Mouse (Mus musculus): ENCODE measurements around the gene Samd13. TPM values are rescaled to one million over a fixed set of nuclear protein-coding genes. Genes with fewer than 3 reads are reported as not detected.

Samd13 gene
- polyA plus RNA-seq, 1 experiment from 2014 or later, result 1.3 TPM

DNA sequence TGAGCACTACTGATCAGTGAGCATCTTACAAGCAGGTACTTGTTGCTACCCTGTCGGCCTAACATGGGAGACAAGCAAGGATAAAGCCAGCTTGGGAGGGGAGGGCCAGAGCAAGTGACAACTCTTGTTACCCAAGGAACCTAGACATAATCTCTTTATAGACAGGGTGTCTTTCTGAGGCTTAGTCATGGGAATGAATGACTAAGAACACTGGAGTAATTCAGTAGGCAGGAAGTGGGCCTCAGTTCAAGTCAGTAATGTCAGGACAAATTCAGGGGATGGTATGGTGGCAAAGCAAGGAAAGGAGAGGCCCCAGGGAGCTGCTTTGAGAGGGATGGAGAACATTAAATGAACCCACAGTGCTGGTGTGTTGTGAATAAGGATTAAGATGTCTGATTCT, 23.7 kb upstream of the Samd13 start:
- DNase-seq (ENCODE audit: low spot score) (no peak), ATAC-seq (ENCODE audit: insufficient number of reproducible peaks, low FRiP score, low TSS enrichment, low read depth) (no peak)
- no peaks in the 10 kb centered on the region for H3K36me3 ChIP-seq (ENCODE audit: control insufficient read depth, insufficient read depth, low read length)
- WGBS, result 92% methylated on average over 1 of the region's 1 CpGs
- H3K4me2 ChIP-seq (ENCODE audit: low read depth, severe bottlenecking), result no peak overlapping the region
- no peaks in the 10 kb centered on the region for H3K9me3 ChIP-seq (ENCODE audit: control insufficient read depth, low read length)
- H3K27me3 ChIP-seq (ENCODE audit: control insufficient read depth, insufficient read depth, low read length), result no peaks in the 10 kb centered on the region
- no peak overlapping the region for H3K4me3 ChIP-seq (ENCODE audit: low read depth, low read length)
- no peak overlapping the region for H3K9ac ChIP-seq (ENCODE audit: low read length)
- no peak overlapping the region for H3K27ac ChIP-seq (replicated peaks; ENCODE audit: low read depth, low read length)
- no peaks in the 10 kb centered on the region for H3K4me1 ChIP-seq (ENCODE audit: control insufficient read depth, insufficient read depth, low read length)

DNA sequence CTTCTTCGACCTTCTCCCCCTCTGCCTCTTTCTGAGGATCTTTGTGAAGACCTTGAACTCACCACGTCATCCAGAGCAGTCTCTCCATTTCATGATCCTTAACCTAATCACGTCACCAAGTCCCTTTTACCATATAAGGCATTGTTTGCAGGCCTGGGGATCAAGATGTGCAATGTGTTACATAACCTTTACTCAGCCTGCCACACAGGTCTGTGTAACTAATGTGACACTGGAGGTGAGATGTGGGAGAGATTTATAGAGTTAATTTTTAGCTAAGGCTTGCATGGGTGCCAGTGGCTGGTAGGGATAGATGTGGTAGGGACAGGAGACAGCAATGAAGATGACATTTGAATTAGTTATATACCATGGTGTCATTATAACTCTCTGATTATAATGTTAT, 23.0 kb upstream of the Samd13 start:
- no peak overlapping the region for H3K4me3 ChIP-seq (ENCODE audit: low read depth, low read length)
- no peak overlapping the region for H3K9ac ChIP-seq (ENCODE audit: low read length)
- no peaks in the 10 kb centered on the region for H3K9me3 ChIP-seq (ENCODE audit: control insufficient read depth, low read length)
- H3K36me3 ChIP-seq (ENCODE audit: control insufficient read depth, insufficient read depth, low read length), result no peaks in the 10 kb centered on the region
- WGBS, result 73% methylated on average over 3 of the region's 3 CpGs
- no peaks in the 10 kb centered on the region for H3K4me1 ChIP-seq (ENCODE audit: control insufficient read depth, insufficient read depth, low read length)
- no peak for DNase-seq (ENCODE audit: low spot score)
- ATAC-seq (ENCODE audit: insufficient number of reproducible peaks, low FRiP score, low TSS enrichment, low read depth), result no peak
- no peak overlapping the region for H3K27ac ChIP-seq (replicated peaks; ENCODE audit: low read depth, low read length)
- H3K27me3 ChIP-seq (ENCODE audit: control insufficient read depth, insufficient read depth, low read length), result no peaks in the 10 kb centered on the region
- no peak overlapping the region for H3K4me2 ChIP-seq (ENCODE audit: low read depth, severe bottlenecking)

DNA sequence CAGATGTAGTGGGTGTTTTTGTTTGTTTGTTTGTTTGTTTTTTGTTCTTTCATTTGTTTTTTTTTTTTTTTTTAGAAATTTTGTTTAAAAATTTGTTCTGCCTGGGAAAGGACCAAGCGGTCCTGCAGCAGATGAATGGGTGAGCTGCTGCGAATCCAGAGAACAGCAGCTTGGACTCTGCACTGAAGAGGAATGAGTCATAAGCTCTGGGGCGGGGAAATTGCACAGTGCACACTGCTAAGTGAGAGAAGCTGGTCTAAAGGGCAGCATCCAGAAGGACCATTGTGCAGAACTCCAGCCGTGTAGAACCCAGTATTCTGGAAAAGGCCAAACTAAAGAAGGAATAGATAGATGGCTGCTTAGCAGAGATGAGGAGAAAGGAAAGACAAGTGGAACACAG, 18.7 kb upstream of the Samd13 start:
- ATAC-seq (ENCODE audit: insufficient number of reproducible peaks, low FRiP score, low TSS enrichment, low read depth), result no peak
- 86% methylated on average over 4 of the region's 4 CpGs for WGBS

DNA sequence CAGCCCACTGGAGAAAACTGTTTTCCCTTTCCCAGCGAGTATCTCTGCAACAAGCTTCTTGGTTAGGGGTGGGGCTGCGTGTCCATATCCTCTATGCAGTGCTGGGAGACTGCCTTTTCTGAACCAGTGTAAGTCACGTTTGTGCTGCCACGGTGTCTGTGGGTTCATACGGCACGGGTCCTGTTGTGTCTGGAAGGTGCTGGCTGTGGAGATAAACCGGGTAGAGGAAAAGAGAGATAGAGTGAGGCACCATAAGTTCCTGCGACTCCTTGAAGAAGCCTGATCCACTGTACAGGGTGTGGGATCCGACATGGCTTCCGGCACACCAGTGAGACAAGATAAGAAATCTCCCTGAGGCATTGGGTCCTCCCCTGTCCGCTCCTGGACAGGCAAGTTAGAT, 14.7 kb upstream of the Samd13 start:
- H3K4me2 ChIP-seq (ENCODE audit: low read depth, severe bottlenecking), result no peak overlapping the region
- H3K4me3 ChIP-seq (ENCODE audit: low read depth, low read length), result no peak overlapping the region
- H3K9ac ChIP-seq (ENCODE audit: low read length), result no peak overlapping the region
- H3K4me1 ChIP-seq (ENCODE audit: control insufficient read depth, insufficient read depth, low read length), result no peaks in the 10 kb centered on the region
- H3K36me3 ChIP-seq (ENCODE audit: control insufficient read depth, insufficient read depth, low read length), result no peaks in the 10 kb centered on the region
- no peak overlapping the region for H3K27ac ChIP-seq (replicated peaks; ENCODE audit: low read depth, low read length)
- H3K27me3 ChIP-seq (ENCODE audit: control insufficient read depth, insufficient read depth, low read length), result no peaks in the 10 kb centered on the region
- 88% methylated on average over 11 of the region's 11 CpGs for WGBS
- H3K9me3 ChIP-seq (ENCODE audit: control insufficient read depth, low read length), result no peaks in the 10 kb centered on the region
- ATAC-seq (ENCODE audit: insufficient number of reproducible peaks, low FRiP score, low TSS enrichment, low read depth), result no peak
- no peak for DNase-seq (ENCODE audit: low spot score)

More for the DNA sequence above, 18.7 kb upstream of the Samd13 start:
- DNase-seq (ENCODE audit: low spot score), result no peak
- H3K4me3 ChIP-seq (ENCODE audit: low read depth, low read length), result no peak overlapping the region
- H3K9me3 ChIP-seq (ENCODE audit: control insufficient read depth, low read length), result no peaks in the 10 kb centered on the region
- H3K9ac ChIP-seq (ENCODE audit: low read length), result no peak overlapping the region
- no peaks in the 10 kb centered on the region for H3K27me3 ChIP-seq (ENCODE audit: control insufficient read depth, insufficient read depth, low read length)
- H3K36me3 ChIP-seq (ENCODE audit: control insufficient read depth, insufficient read depth, low read length), result no peaks in the 10 kb centered on the region
- H3K4me1 ChIP-seq (ENCODE audit: control insufficient read depth, insufficient read depth, low read length), result no peaks in the 10 kb centered on the region
- H3K27ac ChIP-seq (replicated peaks; ENCODE audit: low read depth, low read length), result no peak overlapping the region
- H3K4me2 ChIP-seq (ENCODE audit: low read depth, severe bottlenecking), result no peak overlapping the region

DNA sequence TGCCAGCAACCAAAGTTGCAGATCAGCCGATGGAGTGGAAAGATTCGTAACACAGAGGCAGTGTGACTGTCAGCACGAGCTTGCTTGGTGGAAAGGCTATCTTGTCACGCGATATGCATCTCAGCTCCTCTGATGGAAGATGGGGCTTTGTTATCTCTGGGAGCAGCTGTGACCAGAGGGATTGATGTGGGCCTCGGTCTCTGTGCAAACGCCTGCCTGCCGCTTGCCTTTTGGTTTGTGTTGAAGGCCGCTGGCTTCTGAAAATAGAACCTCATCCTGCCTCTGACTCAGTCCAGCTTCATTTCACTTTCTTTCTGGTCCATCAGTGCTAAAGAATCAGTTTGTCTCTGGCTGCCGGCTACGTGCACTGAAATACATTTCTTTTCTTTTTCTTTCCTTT, 13.6 kb upstream of the Samd13 start:
- Histone ChIP-seq H3K27ac (replicated peaks; ENCODE audit: low read depth, low read length) (no peak overlapping the region), H3K9me3 (ENCODE audit: control insufficient read depth, low read length) (no peaks in the 10 kb centered on the region), H3K36me3 (ENCODE audit: control insufficient read depth, insufficient read depth, low read length) (no peaks in the 10 kb centered on the region), H3K4me2 (ENCODE audit: low read depth, severe bottlenecking) (no peak overlapping the region), H3K4me3 (ENCODE audit: low read depth, low read length) (no peak overlapping the region), H3K4me1 (ENCODE audit: control insufficient read depth, insufficient read depth, low read length) (no peaks in the 10 kb centered on the region), H3K27me3 (ENCODE audit: control insufficient read depth, insufficient read depth, low read length) (no peaks in the 10 kb centered on the region), H3K9ac (ENCODE audit: low read length) (no peak overlapping the region)
- 67% methylated on average over 11 of the region's 11 CpGs for WGBS
- ATAC-seq (ENCODE audit: insufficient number of reproducible peaks, low FRiP score, low TSS enrichment, low read depth) (no peak), DNase-seq (ENCODE audit: low spot score) (no peak)

DNA sequence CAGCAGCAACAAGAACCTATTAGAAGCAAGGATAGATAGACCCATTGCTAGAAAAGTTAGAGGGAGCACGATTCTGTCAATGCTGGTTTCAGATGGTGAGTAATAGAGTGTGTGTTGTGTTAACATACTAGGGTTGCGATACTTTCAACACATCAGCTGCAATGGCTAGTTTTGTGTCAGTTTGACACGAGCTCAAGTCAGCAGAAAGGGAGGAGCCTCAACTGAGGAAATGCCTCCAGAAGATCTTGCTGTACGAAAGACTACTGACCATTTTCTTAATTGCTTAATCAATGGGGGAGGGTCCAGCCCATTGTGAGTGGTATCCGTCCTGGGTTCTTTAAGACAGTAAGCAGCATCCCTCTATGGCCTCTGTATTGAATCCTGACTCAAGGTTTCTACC, 7.2 kb upstream of the Samd13 start:
- Histone ChIP-seq H3K9me3 (ENCODE audit: control insufficient read depth, low read length) (no peaks in the 10 kb centered on the region), H3K4me3 (ENCODE audit: low read depth, low read length) (no peak overlapping the region), H3K27me3 (ENCODE audit: control insufficient read depth, insufficient read depth, low read length) (no peaks in the 10 kb centered on the region), H3K27ac (replicated peaks; ENCODE audit: low read depth, low read length) (no peak overlapping the region), H3K4me2 (ENCODE audit: low read depth, severe bottlenecking) (no peak overlapping the region), H3K9ac (ENCODE audit: low read length) (no peak overlapping the region), H3K36me3 (ENCODE audit: control insufficient read depth, insufficient read depth, low read length) (no peaks in the 10 kb centered on the region), H3K4me1 (ENCODE audit: control insufficient read depth, insufficient read depth, low read length) (no peaks in the 10 kb centered on the region)
- DNase-seq (ENCODE audit: low spot score) (no peak), ATAC-seq (ENCODE audit: insufficient number of reproducible peaks, low FRiP score, low TSS enrichment, low read depth) (no peak)
- WGBS, result 82% methylated on average over 5 of the region's 5 CpGs

DNA sequence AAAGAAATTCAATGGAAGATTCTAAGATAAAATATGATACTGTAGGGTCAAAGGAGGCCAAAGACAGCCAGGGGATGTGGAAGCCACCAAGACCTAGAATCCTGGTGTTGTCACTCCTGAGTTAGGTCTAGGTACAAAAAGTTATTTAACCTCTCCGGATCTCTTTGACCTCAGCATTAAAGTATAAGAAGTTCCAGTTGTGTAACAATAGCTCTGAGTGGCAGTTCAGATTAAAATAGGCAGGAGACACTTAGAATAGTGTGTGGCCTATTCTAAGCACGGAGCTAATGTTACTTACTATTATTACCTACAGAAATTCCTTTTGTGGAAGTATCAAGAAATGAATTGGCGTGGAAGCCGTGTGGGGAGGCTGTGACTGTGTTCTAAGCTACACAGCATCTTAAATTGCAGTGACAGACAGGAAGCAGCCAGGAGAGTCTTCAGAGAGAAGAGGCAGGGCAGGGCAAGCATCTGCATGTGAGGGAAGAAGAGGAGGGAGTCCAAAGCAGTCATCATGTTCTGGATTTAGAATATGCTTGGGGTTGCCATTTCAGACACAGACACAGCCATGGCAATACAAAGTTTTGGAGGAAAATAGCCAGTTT, 1.8 kb upstream of the Samd13 start:
- ATAC-seq (ENCODE audit: insufficient number of reproducible peaks, low FRiP score, low TSS enrichment, low read depth), result no peak
- WGBS, result 83% methylated on average over 4 of the region's 4 CpGs
- H3K4me1 ChIP-seq (ENCODE audit: control insufficient read depth, insufficient read depth, low read length), result no peaks in the 10 kb centered on the region
- H3K4me2 ChIP-seq (ENCODE audit: low read depth, severe bottlenecking), result no peak overlapping the region
- H3K27me3 ChIP-seq (ENCODE audit: control insufficient read depth, insufficient read depth, low read length), result no peaks in the 10 kb centered on the region
- H3K36me3 ChIP-seq (ENCODE audit: control insufficient read depth, insufficient read depth, low read length), result no peaks in the 10 kb centered on the region
- no peak overlapping the region for H3K27ac ChIP-seq (replicated peaks; ENCODE audit: low read depth, low read length)
- DNase-seq (ENCODE audit: low spot score), result no peak
- H3K9me3 ChIP-seq (ENCODE audit: control insufficient read depth, low read length), result no peaks in the 10 kb centered on the region
- no peak overlapping the region for H3K4me3 ChIP-seq (ENCODE audit: low read depth, low read length)
- H3K9ac ChIP-seq (ENCODE audit: low read length), result no peak overlapping the region

DNA sequence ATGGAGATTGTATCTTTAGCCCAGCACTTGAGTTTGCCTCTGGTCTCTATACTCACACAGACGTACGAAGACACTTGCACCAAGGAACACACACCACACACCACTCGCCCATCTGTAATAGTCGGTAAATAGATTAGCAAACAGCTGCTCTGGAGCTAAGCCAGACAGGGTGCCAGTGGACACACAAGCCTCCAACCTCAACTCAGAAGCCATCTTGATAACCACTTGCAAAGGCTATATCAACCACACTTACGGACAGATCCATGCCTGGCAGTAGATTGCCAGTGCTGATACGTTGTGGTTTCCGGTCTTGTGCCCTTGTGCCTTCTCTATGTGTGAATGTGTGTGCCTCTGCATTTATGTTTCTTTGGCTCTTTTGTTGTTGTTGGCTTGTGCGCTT, 1.0 kb upstream of the Samd13 start:
- DNase-seq (ENCODE audit: low spot score) (no peak), ATAC-seq (ENCODE audit: insufficient number of reproducible peaks, low FRiP score, low TSS enrichment, low read depth) (no peak)
- Histone ChIP-seq H3K4me1 (ENCODE audit: control insufficient read depth, insufficient read depth, low read length) (no peaks in the 10 kb centered on the region), H3K9ac (ENCODE audit: low read length) (no peak overlapping the region), H3K27ac (replicated peaks; ENCODE audit: low read depth, low read length) (no peak overlapping the region), H3K4me2 (ENCODE audit: low read depth, severe bottlenecking) (no peak overlapping the region), H3K4me3 (ENCODE audit: low read depth, low read length) (no peak overlapping the region), H3K27me3 (ENCODE audit: control insufficient read depth, insufficient read depth, low read length) (no peaks in the 10 kb centered on the region), H3K9me3 (ENCODE audit: control insufficient read depth, low read length) (no peaks in the 10 kb centered on the region), H3K36me3 (ENCODE audit: control insufficient read depth, insufficient read depth, low read length) (no peaks in the 10 kb centered on the region)
- 91% methylated on average over 8 of the region's 8 CpGs for WGBS

DNA sequence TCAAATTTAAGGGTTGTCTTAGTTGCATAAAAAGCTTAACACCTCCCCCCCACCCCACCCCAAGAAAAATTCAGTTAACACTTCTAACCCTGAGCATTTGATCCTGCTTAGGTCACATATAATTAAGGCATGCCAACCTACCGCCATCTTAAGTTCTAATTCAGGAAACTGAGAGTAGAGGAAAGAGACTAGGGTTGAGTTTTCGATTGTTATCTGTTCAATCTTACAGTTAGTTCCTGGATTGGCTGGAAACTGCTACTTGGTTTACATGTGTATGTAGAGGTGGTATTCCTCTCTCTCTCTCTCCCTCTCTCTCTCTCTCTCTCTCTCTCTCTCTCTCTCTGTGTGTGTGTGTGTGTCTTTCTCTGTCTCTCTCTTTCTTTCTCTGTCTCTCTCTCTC, 2.3 kb downstream of the Samd13 start:
- DNase-seq (ENCODE audit: low spot score) (no peak), ATAC-seq (ENCODE audit: insufficient number of reproducible peaks, low FRiP score, low TSS enrichment, low read depth) (no peak)
- no peak overlapping the region for H3K4me2 ChIP-seq (ENCODE audit: low read depth, severe bottlenecking)
- WGBS, result 77% methylated on average over 2 of the region's 2 CpGs
- no peak overlapping the region for H3K4me3 ChIP-seq (ENCODE audit: low read depth, low read length)
- H3K27me3 ChIP-seq (ENCODE audit: control insufficient read depth, insufficient read depth, low read length), result no peaks in the 10 kb centered on the region
- H3K36me3 ChIP-seq (ENCODE audit: control insufficient read depth, insufficient read depth, low read length), result no peaks in the 10 kb centered on the region
- no peak overlapping the region for H3K27ac ChIP-seq (replicated peaks; ENCODE audit: low read depth, low read length)
- H3K9me3 ChIP-seq (ENCODE audit: control insufficient read depth, low read length), result no peaks in the 10 kb centered on the region
- no peak overlapping the region for H3K9ac ChIP-seq (ENCODE audit: low read length)
- no peaks in the 10 kb centered on the region for H3K4me1 ChIP-seq (ENCODE audit: control insufficient read depth, insufficient read depth, low read length)

Measured in limb, embryonic 11.5 days (tissue).